Mouse (Mus musculus) spleen, adult 2 months (tissue): ENCODE results near the gene Mtr.

Experiments
- CTCF ChIP-seq: fragments of 200-500 bp; IDR thresholded peaks from 2 replicates; pipeline ENCODE4 v1.5.1; 2011; ENCODE audit warnings: mild to moderate bottlenecking, inconsistent platforms; ENCODE audit not compliant: insufficient read depth, insufficient read length, insufficient replicate concordance; ENCODE audit errors: extremely low read depth
- POLR2A ChIP-seq: fragments of 200-500 bp; IDR thresholded peaks from 2 replicates; pipeline ENCODE4 v1.6.1; 2011; ENCODE audit warnings: low read depth, low read length, inconsistent platforms

GRCm38 (mm10) chr13:12296701-12297100 lies 38.8 kb upstream of the Mtr start:
- TF ChIP-seq POLR2A (no peak), CTCF (no peak)
